Mouse (Mus musculus): ENCODE data around the gene Erbb3.
A peak's percentile ranks its signal among the peaks of the same experiment; 100 is the strongest.

Gene Erbb3

DNA sequence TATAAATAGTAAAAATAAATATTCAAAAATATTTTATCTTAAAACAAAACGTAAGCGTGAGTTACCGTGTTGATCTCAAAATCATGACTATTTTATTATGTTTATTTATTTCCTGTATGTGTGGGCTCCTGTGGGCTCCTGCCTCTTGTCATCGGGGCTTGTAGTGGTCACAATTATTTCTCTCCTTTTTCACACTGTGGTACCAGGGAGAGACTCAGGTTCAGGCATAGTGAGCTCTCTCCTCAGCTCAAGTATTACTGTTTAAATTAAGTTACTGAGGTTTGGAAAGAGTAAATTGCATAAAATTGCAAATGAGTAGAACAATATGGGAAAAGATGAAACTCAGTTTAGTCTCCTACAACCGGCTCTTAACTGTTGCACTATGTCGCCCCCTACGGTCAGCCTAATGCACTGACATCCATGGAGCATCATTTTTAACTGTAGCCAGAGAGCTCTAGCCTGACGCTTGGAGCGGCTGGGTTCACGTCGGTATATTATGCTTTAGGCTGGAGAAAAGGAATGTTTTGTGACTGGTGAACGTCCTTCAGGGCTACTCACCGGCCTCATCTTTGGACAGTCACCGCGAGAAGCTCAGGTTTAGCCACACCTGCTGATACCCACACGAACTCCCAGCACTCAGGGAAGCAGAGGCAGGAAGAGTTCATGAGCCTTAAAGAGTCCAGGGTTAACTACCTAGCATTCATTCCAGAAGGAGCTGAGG lies 23.1 kb upstream of the Erbb3 start:
- DNase-seq, result peak; percentile 87 to 88

GRCm38 (mm10) chr10:128606483-128606882 lies 17.0 kb upstream of the Erbb3 start:
- no peak for DNase-seq

GRCm38 (mm10) chr10:128602470-128603128 lies 13.1 kb upstream of the Erbb3 start:
- no peak for DNase-seq

- DNase-seq, result no peak
These were observed 12.0 kb upstream of the Erbb3 start for GRCm38 (mm10) chr10:128601499-128601898.

DNA sequence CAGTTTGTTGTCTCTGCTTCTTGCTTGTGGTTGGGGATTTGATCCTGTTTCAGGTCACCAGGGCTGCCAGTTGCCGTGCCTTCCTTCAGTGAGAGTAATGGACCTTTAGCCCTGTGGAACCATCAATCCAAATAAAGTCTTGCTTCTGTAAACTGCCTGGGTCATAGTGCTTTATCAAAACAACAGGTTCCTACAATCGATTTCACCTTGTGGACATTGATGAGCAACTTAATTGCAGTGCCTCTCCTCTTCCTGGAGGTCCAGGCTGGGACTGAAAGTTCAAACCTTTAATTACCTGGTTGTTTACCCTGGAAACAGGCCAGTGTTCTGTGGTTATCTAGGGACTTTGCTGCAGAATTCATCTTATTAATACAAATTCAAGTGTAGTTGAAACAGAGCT lies 9.0 kb upstream of the Erbb3 start:
- DNase-seq, result no peak

- no peak for DNase-seq
These were observed 3.3 kb upstream of the Erbb3 start for GRCm38 (mm10) chr10:128592797-128593196.

GRCm38 (mm10) chr10:128591436-128591835 lies 2.0 kb upstream of the Erbb3 start:
- no peak for DNase-seq

GRCm38 (mm10) chr10:128590193-128590690 lies 790 bp upstream of the Erbb3 start:
- DNase-seq, result peak; percentile 89 to 91

GRCm38 (mm10) chr10:128588775-128589463 lies 533 bp downstream of the Erbb3 start:
- no peak for DNase-seq

- DNase-seq, result no peak
These were observed 1.3 kb downstream of the Erbb3 start for GRCm38 (mm10) chr10:128588136-128588535.

GRCm38 (mm10) chr10:128587697-128588096 lies 1.8 kb downstream of the Erbb3 start:
- no peak for DNase-seq

GRCm38 (mm10) chr10:128587120-128587519 lies 2.3 kb downstream of the Erbb3 start:
- DNase-seq, result no peak

DNA sequence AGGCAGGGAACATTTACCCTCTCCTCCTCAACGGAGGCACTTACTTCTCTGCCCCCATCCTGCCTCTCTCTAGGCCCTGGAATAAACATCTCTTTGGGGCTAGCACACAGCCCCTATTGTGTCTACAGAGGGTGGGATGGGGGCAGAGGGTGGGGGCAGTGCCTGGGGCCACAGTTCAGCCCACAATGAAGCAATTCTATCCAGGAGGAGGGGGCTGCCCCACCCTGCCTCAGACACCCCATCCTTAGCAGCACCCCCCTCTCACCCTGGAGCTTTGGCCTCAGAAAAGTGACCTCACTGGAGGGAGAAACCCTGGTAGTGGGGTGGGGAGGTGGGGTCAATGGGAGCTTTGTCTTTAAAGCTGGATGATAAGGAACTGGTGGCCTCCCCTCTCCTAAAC lies 2.9 kb downstream of the Erbb3 start:
- DNase-seq, result no peak

DNA sequence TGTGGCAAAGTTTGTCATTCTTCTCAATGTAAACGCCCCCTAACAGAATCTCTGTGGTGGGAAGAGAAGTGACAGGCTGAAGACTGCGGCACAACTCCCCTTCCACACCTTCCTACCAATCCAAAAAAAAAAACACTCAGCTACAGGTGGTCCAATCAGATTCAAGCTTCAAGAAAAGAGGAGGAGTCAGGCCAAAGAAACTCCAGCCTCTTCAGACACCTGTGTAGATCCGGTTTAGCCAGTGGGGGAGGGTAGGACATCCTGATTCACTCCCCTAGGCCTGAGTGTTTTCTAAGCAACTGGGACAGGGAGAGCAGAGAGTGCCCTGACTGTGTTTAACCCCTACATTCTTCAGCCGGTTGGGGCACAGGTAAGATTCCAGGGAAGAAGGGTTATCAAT lies 5.1 kb downstream of the Erbb3 start:
- DNase-seq, result no peak

DNA sequence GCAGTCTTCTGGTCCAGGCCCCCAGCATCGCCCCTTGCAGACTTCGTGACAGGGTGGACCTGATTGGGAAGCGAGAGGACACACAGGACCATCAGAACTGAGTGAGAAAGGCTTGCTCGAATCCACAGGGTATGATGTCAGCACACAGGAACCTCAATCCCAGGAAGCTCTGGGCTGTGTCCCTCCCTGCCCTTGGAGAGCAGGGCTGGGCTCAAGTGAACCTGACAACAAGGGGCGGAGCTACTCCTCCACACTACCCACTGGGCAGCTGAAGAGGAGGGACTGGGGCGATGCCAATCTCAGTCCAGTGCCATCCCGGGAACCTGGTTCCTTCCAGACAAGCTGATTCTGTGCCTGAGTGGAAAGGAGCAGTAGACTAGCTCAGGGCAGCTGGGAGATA lies 5.8 kb downstream of the Erbb3 start:
- peak; percentile 56 to 57 for DNase-seq

- DNase-seq, result no peak
These were observed 9.7 kb downstream of the Erbb3 start for GRCm38 (mm10) chr10:128579731-128580130.

GRCm38 (mm10) chr10:128579298-128579697 lies 10.2 kb downstream of the Erbb3 start:
- DNase-seq, result no peak

DNA sequence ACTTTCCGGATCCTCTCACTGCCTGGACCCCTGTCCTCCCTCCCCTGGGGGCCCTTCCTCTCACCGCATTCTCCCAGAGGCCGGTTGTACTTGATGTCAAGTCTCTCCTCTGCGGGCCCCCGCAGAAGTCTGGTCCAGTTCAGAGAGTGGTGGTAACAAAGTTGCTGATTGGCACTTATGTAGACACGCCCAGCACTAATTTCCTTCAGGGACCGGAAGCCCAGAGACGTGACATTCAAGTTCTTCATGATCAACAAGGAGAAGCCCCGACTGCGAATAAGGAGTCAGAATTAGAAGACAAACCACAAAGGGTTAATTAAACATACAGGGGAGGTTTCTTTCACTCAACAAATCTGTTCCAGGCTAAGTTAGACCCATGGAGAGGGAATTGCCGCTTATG lies 11.1 kb downstream of the Erbb3 start:
- no peak for DNase-seq

DNA sequence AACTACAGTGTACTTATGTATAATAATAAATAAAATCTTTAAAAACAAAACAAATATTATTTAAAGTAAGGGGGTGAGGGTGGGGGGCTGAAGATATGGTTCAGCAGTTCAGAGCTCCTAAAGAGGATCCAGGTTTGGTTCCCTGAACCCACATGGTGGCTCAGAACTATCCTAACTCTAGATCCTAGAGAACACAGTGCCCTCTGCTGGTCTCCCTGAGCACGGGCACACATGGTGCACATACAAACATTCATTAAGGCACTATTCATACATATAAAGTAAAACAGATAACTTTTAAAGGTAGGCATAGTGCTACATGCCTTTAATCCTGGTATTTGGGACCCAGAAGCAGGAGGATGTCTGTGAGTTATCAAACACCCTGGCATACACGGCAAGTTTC lies 14.4 kb downstream of the Erbb3 start:
- no peak for DNase-seq

DNA sequence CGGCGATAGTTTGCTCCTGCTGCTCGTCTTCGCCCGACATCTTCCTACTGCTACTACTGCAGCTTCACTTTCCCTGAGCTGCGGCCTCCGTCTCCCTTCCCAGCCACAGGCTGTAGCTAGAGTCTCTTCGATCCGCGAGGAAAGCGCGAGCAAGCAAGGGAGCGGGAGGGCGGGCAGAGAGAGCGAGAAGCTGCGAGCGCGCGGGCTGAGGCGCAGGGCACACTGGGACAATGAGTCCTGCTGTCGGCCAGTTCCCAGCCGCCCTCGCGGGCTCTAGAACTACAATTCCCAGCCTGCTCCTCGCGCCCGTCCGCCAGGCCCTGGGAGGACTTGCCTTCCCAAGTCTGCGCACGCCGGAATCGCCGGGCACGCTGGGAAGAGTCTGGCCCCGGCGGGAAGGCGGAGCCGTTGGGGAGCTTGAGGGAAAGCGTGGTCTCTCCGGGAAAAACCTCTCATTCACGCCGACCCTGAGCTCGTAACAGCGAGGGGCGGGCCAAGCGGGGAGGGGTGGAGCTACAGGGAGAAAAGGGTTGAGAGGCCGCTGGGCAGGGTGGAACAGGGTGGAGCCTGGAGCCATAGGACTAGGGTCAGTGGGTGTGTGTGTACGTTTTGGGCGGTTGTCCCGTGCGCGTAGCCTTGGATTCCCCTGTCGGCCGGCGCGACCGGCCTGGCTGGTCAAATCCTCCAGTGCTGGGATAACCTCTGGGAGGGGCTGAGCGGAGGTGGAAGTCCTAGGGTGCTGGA lies 23.5 kb downstream of the Erbb3 start, which contains the start of gene Pa2g4:
Gene Pa2g4 (minus strand): TSS at position 200 of the 744 bp plus-strand sequence.
- peak; percentile 97 to 99 for DNase-seq

DNA sequence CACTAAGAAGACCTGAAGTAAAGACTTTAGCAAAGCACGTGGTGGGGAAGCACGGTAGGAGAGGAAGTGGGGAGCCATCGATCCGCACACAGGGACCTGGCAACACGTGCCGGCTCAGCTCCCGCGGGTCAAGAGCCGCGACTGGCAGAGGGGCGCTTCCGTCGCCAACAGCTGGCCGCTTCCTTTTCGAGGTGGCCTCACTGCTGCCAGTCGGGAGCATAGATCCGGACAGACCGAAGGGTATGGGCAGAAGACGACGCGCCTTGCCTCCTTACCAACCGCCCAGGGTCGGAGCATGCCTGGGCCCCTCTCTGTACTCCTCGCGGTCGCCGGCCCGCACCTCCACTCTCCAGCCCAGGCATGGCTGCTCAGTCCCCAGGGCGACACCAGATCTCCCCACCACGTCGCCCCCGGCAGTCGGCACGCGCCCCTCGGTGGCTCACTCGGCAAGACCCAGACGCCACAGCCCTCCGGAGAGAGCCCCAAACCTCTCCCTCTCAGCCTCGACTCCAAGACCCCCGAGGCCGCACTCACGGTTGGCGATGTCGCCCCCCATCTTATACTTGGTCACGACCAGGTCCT lies 24.2 kb downstream of the Erbb3 start:
- DNase-seq, result no peak

DNA sequence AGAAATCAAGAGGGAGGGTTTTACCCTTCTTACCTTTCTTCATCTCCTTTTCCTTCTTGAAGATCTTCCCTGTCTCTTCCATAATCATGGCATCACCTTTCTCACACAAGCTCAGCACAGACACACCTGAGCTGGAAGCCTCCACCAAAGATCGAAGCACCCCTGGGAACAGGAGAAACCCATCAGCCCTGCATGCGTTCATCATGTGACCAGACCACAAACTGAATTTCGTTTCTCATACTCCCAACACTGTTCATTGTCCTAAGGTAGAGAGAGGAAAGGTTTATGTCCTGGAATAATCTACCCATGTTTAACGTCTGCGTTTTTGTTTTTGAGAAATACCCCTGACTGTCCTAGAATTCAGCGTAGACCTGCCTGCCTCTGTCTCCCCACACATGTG lies 25.9 kb downstream of the Erbb3 start:
- DNase-seq, result no peak

DNA sequence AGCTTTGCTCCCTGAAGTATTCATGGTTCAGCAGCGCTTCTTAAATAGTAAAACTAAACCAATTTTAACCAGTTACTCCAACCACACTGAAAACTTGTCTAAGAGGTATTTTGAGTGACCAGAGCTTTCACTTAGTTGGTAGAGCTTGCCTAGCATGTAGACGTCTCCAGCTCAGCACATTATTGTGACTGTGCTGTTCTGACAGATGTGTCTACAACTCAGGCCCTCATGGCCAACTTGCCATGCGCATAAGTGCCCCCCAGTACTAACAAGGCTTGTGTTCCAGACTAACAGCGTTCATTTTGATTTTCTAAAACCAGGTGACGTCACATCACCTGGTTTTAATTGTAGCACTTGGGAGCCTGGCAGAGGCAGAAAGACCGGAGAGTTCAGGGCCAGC lies 32.5 kb downstream of the Erbb3 start:
- DNase-seq, result no peak
